Mouse (Mus musculus) mesoderm, embryonic 11.5 days (tissue): ENCODE measurements at regions not wholly inside any gene's neighbourhood (a gene's known extent, or its start where the extent isn't known, plus 50 kb on each side); places are given as distances from the start of the nearest gene placed in this dataset.
A peak's percentile ranks its signal among the peaks of the same experiment; 100 is the strongest.

Experiments used
- DNase-seq: peaks from one replicate; pipeline ENCODE4 v3.0.0-alpha.2; 2012; ENCODE audit warnings: low read depth, low spot score

DNA sequence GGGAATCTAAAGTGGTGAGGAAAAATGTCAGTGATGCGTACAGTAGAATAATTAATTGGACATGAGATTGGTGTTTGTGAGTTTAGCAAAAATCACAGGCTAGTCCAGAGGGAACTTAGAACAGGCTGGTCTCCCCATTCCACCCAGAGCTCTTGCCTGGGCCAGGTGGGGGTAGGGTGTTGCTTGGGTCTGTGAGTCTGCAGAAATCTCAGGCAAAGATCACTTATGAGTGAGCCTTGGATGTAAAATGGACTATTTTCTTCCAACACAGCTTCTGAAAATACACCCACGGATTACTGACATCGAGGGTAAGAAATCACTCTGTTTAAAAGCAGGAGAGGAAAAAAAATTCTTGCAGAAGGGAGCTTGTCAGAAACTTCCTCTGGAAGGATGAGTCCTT, 159.1 kb downstream of the Diras2 start:
- no peak for DNase-seq

GRCm38 (mm10) chr13:52374781-52375180, 156.3 kb downstream of the Diras2 start:
- DNase-seq = no peak

DNA sequence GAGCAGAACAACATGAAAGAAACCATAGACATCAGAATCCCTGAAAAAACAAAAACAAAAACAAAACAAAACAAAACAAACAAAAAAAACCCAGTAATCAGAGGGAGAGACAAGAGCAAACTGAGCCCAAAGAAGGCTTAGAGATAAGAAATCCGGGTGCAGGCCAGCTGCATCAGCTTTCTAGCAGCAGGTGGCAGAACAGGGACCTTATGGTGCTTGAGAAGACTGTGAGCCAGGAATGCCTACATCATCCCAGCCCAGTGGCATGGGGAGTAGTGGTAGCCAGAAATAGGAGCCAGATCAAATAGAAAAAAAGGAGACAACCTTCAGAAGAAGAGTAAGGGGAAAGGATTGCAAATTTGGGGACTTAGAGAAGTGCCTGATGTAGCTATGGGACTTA, 152.8 kb downstream of the Diras2 start:
- no peak for DNase-seq

DNA sequence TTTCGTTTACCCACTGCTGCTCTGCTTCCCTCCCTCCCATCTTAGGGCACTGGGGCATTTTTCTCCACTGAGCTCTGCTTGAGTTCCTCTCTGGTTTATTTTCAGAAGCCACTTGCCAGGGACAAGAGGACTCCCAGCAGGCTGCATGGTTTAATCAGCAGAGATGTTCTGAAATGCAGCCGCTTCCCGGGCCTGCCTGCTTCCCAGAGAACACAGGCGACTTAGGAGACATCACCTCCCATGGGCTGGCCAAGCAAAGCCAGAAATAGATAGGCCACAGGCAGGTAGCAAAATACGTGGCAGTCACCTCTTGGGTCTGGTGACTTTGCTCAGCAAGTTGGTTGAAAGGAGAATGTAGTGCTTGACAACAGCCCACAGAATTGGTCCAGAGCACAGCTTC, 141.8 kb downstream of the Diras2 start:
- DNase-seq = no peak

GRCm38 (mm10) chr13:52395786-52396185, 135.3 kb downstream of the Diras2 start:
- no peak for DNase-seq

DNA sequence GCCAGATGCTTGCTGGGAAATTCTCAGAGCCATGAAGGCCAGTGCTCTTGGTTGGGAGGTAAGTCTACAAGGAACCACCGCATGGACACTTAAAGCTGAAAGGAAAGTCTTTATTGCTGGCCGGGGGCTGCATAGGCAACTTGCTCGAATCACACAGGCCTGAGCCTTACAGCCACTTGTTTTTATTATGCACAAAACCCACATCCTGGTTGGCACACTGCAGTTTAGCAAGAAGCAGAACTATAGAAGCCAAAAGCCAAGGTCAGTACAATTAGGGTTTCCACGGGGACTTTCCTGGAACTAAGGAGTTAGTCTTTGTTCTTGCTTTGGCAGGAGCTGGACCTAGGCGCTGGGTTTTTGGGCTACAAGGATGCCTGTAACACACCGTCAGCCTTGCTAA, 132.7 kb downstream of the Diras2 start:
- DNase-seq = no peak

GRCm38 (mm10) chr13:52399143-52399542, 131.9 kb downstream of the Diras2 start:
- no peak for DNase-seq

DNA sequence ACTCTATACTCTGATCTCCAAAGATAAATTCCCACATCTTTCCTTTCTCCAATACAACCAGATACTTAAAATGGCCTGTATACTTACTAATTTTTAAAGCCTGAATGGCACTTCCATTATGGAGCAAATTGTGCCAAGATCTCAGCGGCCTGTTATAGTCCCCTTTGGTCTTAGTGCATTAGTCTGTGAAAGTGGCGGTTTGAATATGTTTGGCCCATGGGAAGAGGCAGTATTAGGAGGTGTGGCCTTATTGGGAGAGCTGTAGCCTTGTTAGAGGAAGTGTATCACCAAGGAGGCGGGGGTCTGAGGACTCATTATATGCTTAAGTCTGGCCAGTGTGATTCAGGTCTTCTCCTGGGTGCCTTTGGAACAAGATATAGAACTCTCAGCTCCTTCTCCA, 127.3 kb downstream of the Diras2 start:
- DNase-seq = no peak

- DNase-seq = no peak
Measured at GRCm38 (mm10) chr13:52416301-52416700, 114.8 kb downstream of the Diras2 start.

DNA sequence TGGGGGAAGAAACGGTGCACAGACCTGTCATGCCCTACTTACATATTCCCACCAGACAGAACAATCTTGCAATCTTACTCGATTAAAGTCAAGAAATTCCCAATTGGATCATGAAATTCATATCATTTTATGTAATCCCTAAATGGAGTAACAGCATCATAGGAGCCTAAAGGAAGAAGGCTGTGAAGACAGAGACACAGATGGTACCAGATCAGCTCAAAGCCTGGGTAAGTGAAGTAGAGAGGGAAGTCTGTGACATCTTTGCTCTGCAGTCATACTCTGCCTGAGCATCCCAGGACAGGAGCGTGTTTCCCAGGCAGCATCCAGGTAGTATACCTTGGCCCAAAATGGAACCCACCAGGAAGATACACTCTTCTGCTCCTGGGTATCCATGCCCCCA, 108.6 kb downstream of the Diras2 start:
- no peak for DNase-seq

- no peak for DNase-seq
Measured at GRCm38 (mm10) chr13:52428527-52428926, 102.6 kb downstream of the Diras2 start.

DNA sequence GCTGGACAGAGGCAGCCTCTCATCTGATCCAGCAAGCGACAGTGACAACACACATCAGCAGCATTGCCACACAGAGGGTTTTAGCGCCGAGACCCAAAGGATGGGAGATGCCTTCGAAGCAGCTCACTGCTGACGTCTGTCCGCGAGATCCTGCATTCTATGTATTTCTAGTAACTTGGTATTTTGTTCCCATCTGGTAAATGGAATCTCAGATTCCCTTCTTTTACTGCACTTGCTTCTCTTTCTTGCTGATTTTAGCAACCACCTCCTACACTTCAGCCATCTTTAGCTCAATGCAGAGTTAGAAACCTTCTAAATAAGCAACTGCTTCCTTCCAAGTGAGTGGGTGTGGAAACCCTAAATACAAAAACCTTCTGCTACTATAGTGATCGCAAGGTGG, 94.3 kb downstream of the Diras2 start:
- DNase-seq = no peak

DNA sequence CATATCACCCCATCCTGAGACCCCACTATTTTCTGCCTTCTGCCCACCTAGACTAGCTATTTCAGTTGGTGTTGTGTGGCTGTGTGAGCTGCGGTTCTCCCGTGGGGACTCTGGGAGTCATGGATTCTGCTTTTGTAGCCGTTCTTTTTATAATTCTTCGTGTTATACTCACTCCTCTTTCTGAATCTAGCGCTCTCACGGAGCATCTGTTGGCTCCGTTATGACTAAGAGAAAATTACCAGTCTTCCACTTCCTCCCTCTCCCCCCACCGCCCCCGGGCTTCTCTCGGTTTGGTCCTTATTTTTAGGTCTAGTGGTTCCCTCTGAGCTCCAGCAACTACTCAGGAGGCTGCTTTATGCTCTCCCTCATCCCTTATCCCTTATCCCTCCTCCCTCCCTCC, 85.6 kb downstream of the Diras2 start:
- DNase-seq = no peak

GRCm38 (mm10) chr13:52448902-52449301, 82.2 kb downstream of the Diras2 start:
- DNase-seq = no peak

GRCm38 (mm10) chr13:52451486-52451885, 79.6 kb downstream of the Diras2 start:
- DNase-seq = no peak

GRCm38 (mm10) chr13:52452291-52452690, 78.8 kb downstream of the Diras2 start:
- peak; percentile 20 for DNase-seq
